Mouse (Mus musculus): ENCODE data around the gene Crybg2. TPM values are rescaled to one million over a fixed set of nuclear protein-coding genes. Genes with fewer than 3 reads are reported as not detected.

The Crybg2 gene
- total RNA-seq, 2 experiments from 2014 or later: 2.3 to 2.4 TPM

DNA sequence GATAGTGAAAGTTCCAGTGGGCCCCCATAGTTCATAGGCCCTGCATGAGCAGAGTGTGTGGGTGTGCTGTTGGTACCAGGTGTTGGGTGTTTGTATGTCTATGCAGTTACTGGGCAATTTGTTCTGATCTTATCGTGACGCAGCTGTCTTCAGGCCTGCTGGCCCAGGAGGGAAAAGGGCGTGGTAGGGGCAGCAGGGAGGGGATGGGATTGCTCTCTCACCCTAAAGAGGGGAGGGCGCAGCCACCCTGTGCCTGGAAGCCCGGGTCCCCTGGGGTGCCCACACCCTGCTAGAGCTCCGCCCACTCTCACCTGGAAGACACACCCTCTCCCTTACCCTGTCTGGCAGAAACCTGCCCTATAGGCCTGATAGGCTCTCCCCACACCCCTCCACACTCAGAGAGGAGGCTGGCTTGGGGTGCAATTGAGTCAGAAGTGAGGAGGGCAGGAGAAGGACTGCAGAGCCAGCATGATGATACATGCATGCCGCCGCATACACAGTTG lies 1.4 kb downstream of the Crybg2 start:
- no peak overlapping the region for H3K27ac ChIP-seq
- no peak for DNase-seq (ENCODE audit: extremely low spot score in 1 of 2, low spot score in 2 of 2)

DNA sequence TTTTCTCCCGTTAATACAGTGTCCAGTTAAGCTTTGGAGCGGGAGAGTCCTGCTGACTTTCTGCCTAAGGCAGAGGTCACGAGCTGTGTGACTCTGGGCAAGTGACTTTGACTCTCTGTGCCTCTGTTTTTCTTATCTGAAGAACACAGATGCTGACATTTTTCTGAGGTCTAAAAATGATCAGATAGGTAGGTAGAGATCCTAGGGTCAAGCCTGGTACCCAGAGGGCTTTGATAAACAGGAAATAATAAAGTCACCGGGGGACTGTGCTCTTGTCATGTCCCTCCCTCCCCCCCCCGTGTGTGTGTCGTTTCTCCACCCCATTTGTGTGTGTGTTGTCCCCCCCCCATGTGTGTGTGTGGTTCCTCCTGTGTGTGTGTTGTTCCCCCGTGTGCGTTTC lies 1.9 kb downstream of the Crybg2 start:
- H3K27ac ChIP-seq: no peak overlapping the region

More for the DNA sequence above, 1.4 kb downstream of the Crybg2 start:
- TF ChIP-seq CTCF (IDR thresholded peaks at IDR 0.05): no peak
- intact Hi-C loops (cut with DNase I): no loop called here
- no peak overlapping the region for H3K4me3 ChIP-seq

DNA sequence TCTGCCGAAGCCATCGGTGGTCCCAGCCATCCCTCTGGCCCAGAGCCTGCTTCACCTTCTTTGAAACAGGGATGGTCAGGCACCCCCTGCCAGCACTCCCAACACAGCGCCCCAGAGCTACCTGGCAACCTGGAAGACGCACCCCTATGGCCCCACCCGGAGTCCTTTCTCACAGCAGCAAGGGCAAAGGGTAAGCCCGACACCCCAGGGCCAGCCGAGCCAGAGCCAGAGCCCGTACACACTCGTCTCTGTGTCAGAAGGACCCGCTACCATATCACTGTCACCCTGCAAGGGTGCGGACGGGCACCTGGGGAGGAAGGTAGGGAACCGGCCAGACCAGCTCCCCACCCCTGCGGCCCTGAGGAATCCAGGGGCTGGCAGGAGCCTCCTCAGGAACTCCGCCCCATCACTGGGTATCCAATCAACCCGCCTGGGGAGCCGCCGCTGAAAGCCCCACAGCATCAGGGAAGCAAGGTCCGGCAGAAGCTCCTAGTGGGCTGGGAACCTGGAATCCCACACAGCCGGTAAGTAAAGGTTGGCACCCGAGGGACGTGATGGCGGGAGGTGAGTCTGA lies 4.9 kb downstream of the Crybg2 start:
- TF ChIP-seq CTCF (IDR thresholded peaks at IDR 0.05): no peak
- intact Hi-C loops (cut with DNase I): no loop called here
- Histone ChIP-seq H3K27ac (no peak overlapping the region), H3K4me3 (no peak overlapping the region)
- no peak for DNase-seq (ENCODE audit: extremely low spot score in 1 of 2, low spot score in 2 of 2)

More for the DNA sequence above, 1.9 kb downstream of the Crybg2 start:
- intact Hi-C loops (cut with DNase I): no loop called here
- no peak for DNase-seq (ENCODE audit: extremely low spot score in 1 of 2, low spot score in 2 of 2)
- no peak for TF ChIP-seq CTCF (IDR thresholded peaks at IDR 0.05)
- no peak overlapping the region for H3K4me3 ChIP-seq

DNA sequence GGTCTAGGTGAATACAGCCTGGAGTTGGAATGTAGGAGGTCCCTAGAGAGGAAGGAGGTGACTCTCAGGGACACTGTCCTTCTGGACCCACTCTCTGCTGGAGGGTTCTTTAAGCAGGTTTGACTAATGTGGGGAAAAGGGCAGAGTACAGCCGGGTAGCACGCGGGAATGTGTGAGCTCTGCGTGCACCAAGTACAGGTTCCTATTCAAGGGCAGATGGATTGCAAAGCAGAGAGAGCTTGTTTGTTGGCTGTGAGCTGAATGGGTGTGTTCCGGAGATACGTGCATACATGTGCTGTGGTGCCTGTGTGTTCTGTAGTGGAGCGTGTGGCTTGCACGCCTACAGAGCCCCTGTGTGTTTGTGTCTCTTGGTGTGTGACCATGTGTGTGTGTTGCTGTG lies 6.8 kb downstream of the Crybg2 start:
- no peak for DNase-seq (ENCODE audit: extremely low spot score in 1 of 2, low spot score in 2 of 2)
- TF ChIP-seq CTCF (IDR thresholded peaks at IDR 0.05): no peak
- intact Hi-C loops (cut with DNase I): no loop called here
- no peak overlapping the region for H3K27ac ChIP-seq
- no peak overlapping the region for H3K4me3 ChIP-seq

DNA sequence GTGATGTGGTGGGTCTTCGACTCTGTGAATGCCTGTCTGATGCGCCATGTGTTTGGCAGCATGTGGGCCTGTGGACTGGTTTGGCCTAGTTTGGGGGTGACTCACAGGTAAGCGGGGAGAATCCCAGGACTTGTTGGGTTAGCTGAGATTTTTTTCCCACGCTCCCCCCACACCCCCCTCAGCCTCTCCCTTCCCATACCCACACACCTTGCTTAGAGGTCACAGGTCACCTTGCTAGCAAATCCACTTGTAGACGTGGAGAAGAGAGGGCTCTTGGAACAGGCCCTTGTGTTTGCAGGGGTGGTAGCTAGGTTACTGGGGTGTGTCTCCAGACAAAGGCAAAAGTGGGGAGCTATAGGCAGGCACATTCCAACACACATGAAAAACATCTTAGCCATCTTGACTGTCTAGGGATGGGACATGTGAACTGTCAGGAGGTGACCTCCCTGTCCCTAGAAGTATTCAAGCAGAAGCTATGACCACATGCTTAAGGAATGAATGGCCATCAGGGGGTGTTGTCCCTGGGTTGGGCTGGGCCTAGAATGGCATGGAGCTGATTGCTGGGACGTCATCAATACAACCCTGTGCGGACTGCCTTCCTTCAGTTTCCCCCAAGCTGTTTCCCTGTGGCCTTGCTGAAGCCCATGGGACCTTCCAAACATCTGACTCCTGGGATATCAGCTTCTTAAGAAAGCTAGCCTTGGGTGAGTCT lies 7.4 kb downstream of the Crybg2 start:
- intact Hi-C loops (cut with DNase I): no loop called here
- TF ChIP-seq CTCF (IDR thresholded peaks at IDR 0.05): no peak
- H3K27ac ChIP-seq: no peak overlapping the region
- no peak overlapping the region for H3K4me3 ChIP-seq
- no peak for DNase-seq (ENCODE audit: extremely low spot score in 1 of 2, low spot score in 2 of 2)

DNA sequence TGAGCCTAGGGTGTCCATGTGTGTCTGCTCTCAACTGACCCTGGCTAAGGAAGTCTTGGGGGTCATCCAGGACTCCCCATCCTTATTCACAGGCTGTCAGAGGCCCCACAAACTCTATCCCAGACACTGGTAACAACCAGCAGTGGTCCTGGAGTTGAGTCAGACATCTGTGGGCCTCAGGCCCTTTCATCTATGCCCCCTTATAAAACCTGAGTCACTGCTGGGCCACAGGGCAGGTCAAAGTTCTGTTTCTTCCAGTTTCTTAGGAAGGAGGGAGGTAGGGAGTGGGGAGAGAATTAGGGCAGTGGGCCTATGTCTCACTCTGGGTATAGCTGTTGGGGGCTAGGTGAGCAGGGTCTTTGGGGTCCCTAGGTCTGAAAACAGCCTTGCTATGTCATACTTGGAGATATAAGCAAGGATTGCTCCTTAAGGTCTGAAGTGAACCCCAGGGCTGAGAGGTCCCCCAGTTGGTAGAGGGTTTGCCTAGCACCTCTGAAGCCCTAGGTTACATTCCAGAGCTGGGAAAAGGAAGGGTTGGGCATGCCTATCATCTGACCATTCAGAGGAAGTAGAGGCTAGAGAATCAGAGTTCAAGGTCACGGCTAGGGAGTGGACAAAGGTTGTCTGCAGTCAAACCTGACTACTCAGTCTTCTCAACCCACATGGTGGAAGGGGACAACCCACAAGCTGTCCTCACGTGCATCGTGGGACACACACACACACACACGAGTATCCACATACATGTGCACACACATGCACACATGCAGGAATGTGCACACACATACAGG lies 8.4 kb downstream of the Crybg2 start:
- no peak for DNase-seq (ENCODE audit: extremely low spot score in 1 of 2, low spot score in 2 of 2)
- no peak for TF ChIP-seq CTCF (IDR thresholded peaks at IDR 0.05)
- H3K4me3 ChIP-seq: no peak overlapping the region
- H3K27ac ChIP-seq: no peak overlapping the region
- intact Hi-C loops (cut with DNase I): no loop called here

DNA sequence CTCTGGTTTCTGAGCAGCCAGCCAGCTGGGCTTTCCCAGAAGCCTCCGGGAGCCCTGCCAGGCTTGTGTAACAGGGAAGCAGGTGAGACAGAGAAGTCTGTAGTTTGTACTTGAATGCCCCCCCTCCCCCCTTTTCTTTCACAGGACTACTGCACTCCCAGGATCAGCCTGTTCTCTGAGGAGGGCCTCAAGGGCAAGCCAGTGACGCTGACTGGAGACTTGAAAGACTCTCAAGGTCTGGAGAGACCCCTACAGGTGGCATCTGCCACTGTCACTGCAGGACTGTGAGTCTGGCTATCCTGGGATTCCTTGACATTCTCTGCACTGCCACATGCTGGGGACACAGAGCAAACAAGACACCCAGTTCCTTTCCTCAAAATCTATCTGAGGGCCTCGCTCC lies 18.1 kb downstream of the Crybg2 start:
- Histone ChIP-seq H3K27ac (no peak overlapping the region), H3K4me3 (no peak overlapping the region)
- intact Hi-C loops (cut with DNase I): loop anchor here (2.0 kb wide), 1 partner anchor 42 kb away; no protein-coding TSS in a partner anchor
- peak; percentile 25 to 37 for DNase-seq (ENCODE audit: extremely low spot score in 1 of 2, low spot score in 2 of 2)
- peak; percentile 54 for TF ChIP-seq CTCF (IDR thresholded peaks at IDR 0.05)

DNA sequence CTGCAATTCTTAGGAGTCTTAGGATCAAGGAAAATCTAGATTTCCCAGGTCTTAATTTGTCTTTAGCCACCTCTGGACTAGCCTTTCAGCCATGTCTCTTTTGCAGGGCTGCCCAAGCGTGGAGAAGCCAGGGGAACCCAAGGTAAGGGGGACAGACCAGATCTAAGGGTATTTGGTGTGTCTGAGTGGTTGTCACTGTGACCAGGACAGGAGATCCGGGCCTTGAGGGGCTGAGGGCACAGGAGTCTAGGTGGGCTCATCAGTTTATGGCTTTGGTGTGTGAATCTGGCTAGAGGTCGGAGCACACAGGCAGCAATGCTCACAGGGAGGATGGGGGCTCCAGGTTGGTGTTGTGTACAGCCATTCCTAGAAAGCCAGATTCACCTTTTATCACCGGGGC lies 20.1 kb downstream of the Crybg2 start:
- TF ChIP-seq CTCF (IDR thresholded peaks at IDR 0.05): no peak
- DNase-seq (ENCODE audit: extremely low spot score in 1 of 2, low spot score in 2 of 2): no peak
- Histone ChIP-seq H3K4me3 (no peak overlapping the region), H3K27ac (no peak overlapping the region)
- intact Hi-C loops (cut with DNase I): no loop called here

DNA sequence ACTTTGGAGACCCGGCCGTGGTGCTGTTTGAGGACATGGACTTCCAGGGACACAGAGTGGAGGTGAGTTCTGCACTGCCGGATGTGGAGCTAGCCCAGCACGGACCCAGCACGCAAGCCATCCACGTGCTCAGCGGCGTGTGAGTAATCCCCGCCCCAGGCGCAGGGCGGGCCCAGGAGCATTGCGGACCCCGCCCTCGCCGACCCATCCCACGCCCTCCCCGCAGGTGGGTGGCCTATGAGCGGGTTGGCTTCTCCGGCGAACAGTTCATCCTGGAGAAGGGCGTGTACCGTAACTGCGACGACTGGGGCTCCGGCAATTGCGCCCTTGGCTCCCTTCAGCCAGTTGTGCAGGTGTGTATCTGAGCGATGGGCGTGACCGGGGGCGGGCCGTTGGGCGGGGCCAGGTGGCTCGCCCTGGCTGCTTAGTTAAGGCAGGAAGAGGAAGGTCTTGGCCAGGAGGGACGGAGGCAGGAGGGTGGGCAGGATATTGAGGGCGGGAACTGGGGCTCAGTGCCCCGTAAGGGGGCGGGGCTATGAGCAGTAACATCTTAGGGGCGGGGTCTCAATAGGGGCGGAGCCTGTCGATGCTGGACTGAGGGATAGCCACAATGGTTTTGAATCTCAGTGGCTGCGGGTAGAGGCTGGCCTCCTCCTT lies 21.2 kb downstream of the Crybg2 start:
- no peak for TF ChIP-seq CTCF (IDR thresholded peaks at IDR 0.05)
- DNase-seq (ENCODE audit: extremely low spot score in 1 of 2, low spot score in 2 of 2): peak; percentile 68 to 73
- Histone ChIP-seq H3K4me3 (peak overlapping the region; percentile 50), H3K27ac (no peak overlapping the region)
- intact Hi-C loops (cut with DNase I): no loop called here

DNA sequence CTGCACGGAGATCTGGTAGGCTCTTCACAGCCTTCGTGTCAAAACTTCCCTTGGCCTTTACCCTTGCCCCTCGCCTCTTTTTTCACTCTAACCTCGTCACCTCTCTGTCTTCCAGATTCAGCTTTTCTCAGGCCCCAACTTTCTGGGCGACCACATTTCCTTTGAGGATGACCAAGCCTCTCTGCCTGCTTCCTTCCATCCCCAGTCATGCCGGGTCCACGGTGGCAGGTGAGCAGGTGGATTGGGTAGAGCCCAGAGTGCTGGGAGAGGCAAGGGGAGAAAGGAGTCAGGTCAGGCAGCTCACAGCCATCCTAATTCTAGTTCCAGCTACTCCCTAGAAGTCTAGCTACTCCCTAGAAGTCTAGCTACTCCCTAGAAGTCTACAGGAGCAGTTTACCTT lies 21.8 kb downstream of the Crybg2 start:
- peak overlapping the region; percentile 50 for H3K4me3 ChIP-seq
- DNase-seq (ENCODE audit: extremely low spot score in 1 of 2, low spot score in 2 of 2): no peak
- intact Hi-C loops (cut with DNase I): no loop called here
- no peak overlapping the region for H3K27ac ChIP-seq
- TF ChIP-seq CTCF (IDR thresholded peaks at IDR 0.05): no peak

DNA sequence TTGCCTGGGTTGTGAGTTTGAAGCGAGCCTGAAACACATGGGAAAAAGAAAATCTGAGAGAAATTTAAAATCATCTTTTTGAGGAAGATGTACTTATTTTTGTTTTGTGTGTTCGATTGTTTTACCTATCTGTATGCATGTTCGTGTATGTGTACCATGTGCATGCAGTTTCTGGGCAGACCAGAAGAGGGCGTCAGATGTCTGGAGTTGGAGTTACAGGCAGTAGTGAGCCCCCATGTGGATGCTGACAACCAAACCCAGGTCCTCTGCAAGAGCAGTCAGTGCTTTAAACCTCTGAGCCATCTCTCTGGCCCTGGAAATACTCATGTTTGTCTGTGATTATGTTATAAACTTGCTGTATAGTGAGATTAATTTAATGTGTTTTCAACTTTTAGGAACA lies 24.4 kb downstream of the Crybg2 start:
- no peak overlapping the region for H3K27ac ChIP-seq
- peak; percentile 2; the same call in 1 of the 2 replicates for TF ChIP-seq CTCF (IDR thresholded peaks at IDR 0.05)
- no peak for DNase-seq (ENCODE audit: extremely low spot score in 1 of 2, low spot score in 2 of 2)
- intact Hi-C loops (cut with DNase I): no loop called here
- no peak overlapping the region for H3K4me3 ChIP-seq

Data from left cerebral cortex, adult 2 months (tissue).